Mouse (Mus musculus): ENCODE results near the gene Rsg1.

DNA sequence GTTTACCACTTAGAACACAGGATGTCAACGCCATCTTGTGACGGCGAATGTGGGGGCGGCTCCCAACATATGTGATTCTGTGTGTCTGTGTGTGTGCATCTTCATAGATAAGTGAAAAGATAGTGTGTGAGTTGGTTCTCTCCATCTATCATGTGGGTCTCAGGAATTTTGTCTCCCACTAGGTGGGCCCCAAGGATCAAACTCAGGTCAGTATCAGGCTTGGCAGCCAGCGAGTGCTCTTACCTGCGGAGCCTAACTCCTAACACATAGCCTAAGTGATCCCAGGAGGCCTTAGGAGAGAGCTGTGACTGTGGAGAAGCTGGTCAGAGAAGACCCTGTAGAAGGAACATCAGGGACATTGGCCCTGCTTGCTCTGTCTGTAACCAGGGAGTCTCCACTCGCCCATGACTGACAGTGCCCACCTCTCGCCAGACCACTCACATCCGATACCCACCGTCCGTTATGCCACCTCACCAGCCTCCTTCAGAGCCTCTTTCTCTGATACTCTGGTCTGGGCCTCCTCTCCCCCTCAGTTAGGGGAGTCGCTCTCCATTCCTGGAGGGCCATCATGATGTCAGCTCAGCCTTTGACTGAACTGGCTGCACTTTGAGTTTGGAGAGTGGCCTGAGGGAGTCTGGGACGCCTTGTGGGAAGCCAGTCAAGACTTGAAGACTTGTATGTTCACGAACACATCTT lies 3.1 kb upstream of the Rsg1 start:
- TF ChIP-seq CTCF (IDR thresholded peaks at IDR 0.05; ENCODE audit: extremely low read depth, insufficient read length, insufficient replicate concordance, low read depth, low read length) (no peak), POLR2A (IDR thresholded peaks at IDR 0.05; ENCODE audit: low read depth, low read length) (no peak)
